Mouse (Mus musculus) small intestine, adult 2 months (tissue): Measurements from ENCODE around the gene Onecut3. TPM values are rescaled to one million over a fixed set of nuclear protein-coding genes. Genes with fewer than 3 reads are reported as not detected.

Experiments
- H3K27ac ChIP-seq: fragments of 200-500 bp; 2 replicates; pipeline ENCODE4 v1.5.1; 2012; ENCODE audit warnings: low read depth, low read length, control low read depth, inconsistent platforms; ENCODE audit not compliant: insufficient read depth
- H3K27me3 ChIP-seq: fragments of 200-500 bp; 2 replicates; pipeline ENCODE4 v1.6.1; 2012; ENCODE audit warnings: mild to moderate bottlenecking, moderate library complexity, low read length, inconsistent platforms; ENCODE audit not compliant: control insufficient read depth, insufficient read depth
- H3K36me3 ChIP-seq: fragments of 200-500 bp; 2 replicates; pipeline ENCODE4 v1.6.1; 2012; ENCODE audit warnings: mild to moderate bottlenecking, low read length, control low read depth, inconsistent platforms; ENCODE audit not compliant: control insufficient read depth, insufficient read depth
- H3K4me1 ChIP-seq: fragments of 200-500 bp; 2 replicates; pipeline ENCODE4 v1.6.1; 2012; ENCODE audit warnings: low read length, inconsistent platforms, mixed read lengths; ENCODE audit not compliant: control insufficient read depth, insufficient read depth, insufficient read length
- H3K4me3 ChIP-seq: fragments of 200-500 bp; 2 replicates; pipeline ENCODE4 v1.5.1; 2012; ENCODE audit warnings: low read depth, mild to moderate bottlenecking, control low read depth, inconsistent platforms, low read length, moderate library complexity
- CTCF ChIP-seq: fragments of 200-500 bp; IDR thresholded peaks from 2 replicates; pipeline ENCODE4 v1.5.1; 2012; ENCODE audit warnings: low read depth, mild to moderate bottlenecking, control low read depth, inconsistent platforms, low read length, moderate library complexity, mixed read lengths; ENCODE audit not compliant: insufficient replicate concordance, insufficient read length; ENCODE audit errors: extremely low read depth
- POLR2A ChIP-seq: fragments of 200-500 bp; IDR thresholded peaks from 2 replicates; pipeline ENCODE4 v1.6.1; 2012; ENCODE audit warnings: low read depth, mild to moderate bottlenecking, control low read depth, inconsistent platforms, low read length, moderate library complexity
- WGBS: fragments of 180-500 bp; shearing (Covaris S2); methylation state at CpG from one replicate; pipeline ENCODE4 v1.1.7; 2018; 5-methylcytosine and 5-hydroxymethylcytosine counted together
- polyA plus RNA-seq: library from polyadenylated mRNA; depleted of rRNA; stranded (reverse); fragments of >200 nt; gene quantifications from 2 replicates; pipeline ENCODE4 v1.2.3, GENCODE M21; 2012

Onecut3 gene
- polyA plus RNA-seq, 1 experiment, result 0.29 TPM

DNA sequence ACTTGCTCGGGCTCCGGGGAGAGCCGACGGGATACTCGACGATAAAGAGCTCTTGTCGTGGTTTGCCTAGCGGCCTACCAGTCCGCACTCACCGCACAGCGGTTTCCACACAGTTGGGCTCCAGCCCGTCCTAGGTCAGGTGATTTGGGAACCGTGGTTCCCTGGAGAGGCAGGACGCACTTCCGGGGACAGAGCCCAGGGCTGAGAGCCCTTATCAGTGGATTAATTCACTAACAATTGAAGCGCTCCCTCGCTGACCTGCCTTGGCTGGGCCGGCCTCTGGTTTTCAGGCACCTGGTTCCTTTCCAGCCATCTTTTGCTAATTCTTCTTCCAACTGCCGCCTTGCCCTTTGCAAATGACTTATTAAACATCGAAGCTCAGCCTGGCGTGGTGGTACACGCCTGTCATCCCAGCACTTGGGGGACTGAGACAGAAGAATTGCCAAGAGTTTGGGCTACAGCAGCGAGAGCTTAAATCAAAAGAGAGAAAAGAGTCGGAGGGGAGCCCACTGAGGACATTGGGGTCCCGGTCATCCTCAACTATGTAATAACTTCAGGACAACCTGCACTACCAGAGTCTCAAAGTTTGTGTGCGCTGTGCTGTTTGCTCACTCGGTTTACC is 9.1 kb downstream of the Onecut3 start:
- Histone ChIP-seq H3K36me3 (no peaks in the 10 kb centered on the region), H3K4me3 (peak overlapping the region; percentile 24; the same call in 1 of the 2 replicates), H3K4me1 (no peaks in the 10 kb centered on the region), H3K27ac (no peak overlapping the region), H3K27me3 (peaks cover 60% of the 10 kb centered on the region)
- TF ChIP-seq POLR2A (no peak), CTCF (no peak)
- WGBS, result 6% methylated on average over 27 of the region's 27 CpGs

GRCm38 (mm10) chr10:80504724-80505123 is 10.1 kb downstream of the Onecut3 start:
- Histone ChIP-seq H3K27ac (no peak overlapping the region), H3K4me1 (no peaks in the 10 kb centered on the region; the same call in 1 of the 2 replicates), H3K27me3 (peaks cover 54% of the 10 kb centered on the region), H3K4me3 (no peak overlapping the region), H3K36me3 (no peaks in the 10 kb centered on the region)
- TF ChIP-seq CTCF (no peak), POLR2A (no peak)
- WGBS, result 13% methylated on average over 9 of the region's 9 CpGs

GRCm38 (mm10) chr10:80506222-80506621 is 11.6 kb downstream of the Onecut3 start:
- under 1% methylated on average over 11 of the region's 11 CpGs for WGBS
- peaks cover 46% of the 10 kb centered on the region for H3K27me3 ChIP-seq
- TF ChIP-seq CTCF (peak; percentile 68; the same call in 1 of the 2 replicates), POLR2A (no peak)

GRCm38 (mm10) chr10:80509412-80510272 is 15.0 kb downstream of the Onecut3 start:
- Histone ChIP-seq H3K4me3 (peak overlapping the region; percentile 61), H3K4me1 (no peaks in the 10 kb centered on the region; the same call in 1 of the 2 replicates), H3K27me3 (peaks cover 36% of the 10 kb centered on the region), H3K27ac (no peak overlapping the region), H3K36me3 (no peaks in the 10 kb centered on the region)
- WGBS, result 5% methylated on average over 20 of the region's 20 CpGs
- peak; percentile 86; the same call in 1 of the 2 replicates for TF ChIP-seq CTCF
- no peak for TF ChIP-seq POLR2A

More at GRCm38 (mm10) chr10:80506222-80506621, 11.6 kb downstream of the Onecut3 start:
- no peak overlapping the region for H3K4me3 ChIP-seq
- no peaks in the 10 kb centered on the region; the same call in 1 of the 2 replicates for H3K4me1 ChIP-seq
- no peaks in the 10 kb centered on the region for H3K36me3 ChIP-seq
- H3K27ac ChIP-seq, result no peak overlapping the region

DNA sequence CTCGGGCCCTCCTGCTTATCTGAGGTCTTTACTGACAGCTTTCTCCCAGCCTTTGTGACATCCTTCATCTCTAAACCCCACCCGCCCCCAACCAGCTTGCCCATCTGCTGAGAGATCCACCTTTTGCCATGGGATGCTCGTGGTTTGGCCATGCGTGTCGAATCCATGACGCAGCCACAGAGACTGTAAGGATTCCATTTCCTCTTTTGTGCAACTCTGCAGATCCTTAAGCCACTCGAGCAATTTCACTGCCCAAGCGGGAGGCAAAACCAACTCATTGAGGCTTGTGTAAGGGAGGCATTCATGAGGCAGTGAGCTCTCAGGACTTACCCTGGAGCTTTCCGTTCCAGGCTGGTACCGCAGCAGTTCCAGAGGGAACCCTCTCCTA is 15.6 kb downstream of the Onecut3 start:
- Histone ChIP-seq H3K27me3 (peaks cover 36% of the 10 kb centered on the region), H3K36me3 (no peaks in the 10 kb centered on the region), H3K27ac (no peak overlapping the region), H3K4me1 (no peaks in the 10 kb centered on the region; the same call in 1 of the 2 replicates), H3K4me3 (no peak overlapping the region)
- 59% methylated on average over 10 of the region's 10 CpGs for WGBS
- TF ChIP-seq CTCF (no peak), POLR2A (no peak)

DNA sequence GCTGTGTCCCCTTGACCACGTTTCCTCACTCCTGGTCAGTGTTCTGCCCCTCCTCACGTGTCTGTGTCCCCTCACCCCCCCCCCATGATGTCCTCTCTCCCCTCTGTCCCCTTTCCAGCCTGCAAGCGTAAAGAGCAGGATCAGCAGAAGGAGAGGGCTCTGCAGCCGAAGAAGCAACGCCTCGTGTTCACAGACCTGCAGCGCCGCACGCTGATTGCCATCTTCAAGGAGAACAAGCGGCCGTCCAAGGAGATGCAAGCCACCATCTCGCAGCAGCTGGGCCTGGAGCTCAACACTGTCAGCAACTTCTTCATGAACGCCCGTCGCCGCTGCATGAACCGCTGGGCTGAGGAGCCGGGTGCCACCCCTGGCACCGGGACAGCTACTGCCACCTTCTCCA is 19.1 kb downstream of the Onecut3 start:
- TF ChIP-seq CTCF (no peak), POLR2A (no peak)
- 29% methylated on average over 19 of the region's 19 CpGs for WGBS
- Histone ChIP-seq H3K27me3 (peaks cover 24% of the 10 kb centered on the region), H3K27ac (no peak overlapping the region), H3K4me1 (no peaks in the 10 kb centered on the region; the same call in 1 of the 2 replicates), H3K36me3 (no peaks in the 10 kb centered on the region), H3K4me3 (no peak overlapping the region)

DNA sequence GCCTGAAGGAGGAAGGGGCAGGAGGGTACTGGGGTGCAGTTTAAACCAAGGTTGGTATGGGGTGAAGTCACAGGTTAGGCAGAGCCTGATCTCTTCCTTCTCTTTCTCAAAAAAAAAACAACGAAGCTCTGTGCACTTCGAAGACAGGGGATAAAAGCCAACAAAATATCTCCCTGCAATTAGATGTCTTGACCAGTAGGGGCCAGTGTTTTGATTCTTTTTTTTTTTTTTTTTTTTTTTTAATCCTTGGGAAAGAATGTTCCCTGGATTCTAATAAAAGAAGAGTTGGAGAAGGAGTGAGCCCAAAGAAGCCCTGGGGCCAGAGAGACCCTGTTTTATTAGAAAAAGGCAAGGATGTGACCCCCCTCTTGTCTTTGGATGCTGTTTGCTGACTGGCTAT is 24.7 kb downstream of the Onecut3 start:
- 76% methylated on average over 2 of the region's 2 CpGs for WGBS
- no peak overlapping the region for H3K4me3 ChIP-seq
- no peaks in the 10 kb centered on the region for H3K36me3 ChIP-seq
- no peak for TF ChIP-seq CTCF
- TF ChIP-seq POLR2A, result no peak
- no peaks in the 10 kb centered on the region for H3K4me1 ChIP-seq
- H3K27ac ChIP-seq, result no peak overlapping the region
- peaks cover 9% of the 10 kb centered on the region; the same call in 1 of the 2 replicates for H3K27me3 ChIP-seq
